Mouse (Mus musculus): ENCODE data around the gene Nlrc5. TPM values are rescaled to one million over a fixed set of nuclear protein-coding genes. Genes with fewer than 3 reads are reported as not detected.

The Nlrc5 gene
- 0.10 and 0.22 TPM in 2 replicates for polyA plus RNA-seq (2012; rRNA removed)
- polyA plus RNA-seq (2014; fragmentation: Nextera tagmentation; extraction: Ambion mirVana), result 0.09 and 0.18 TPM in 2 replicates

DNA sequence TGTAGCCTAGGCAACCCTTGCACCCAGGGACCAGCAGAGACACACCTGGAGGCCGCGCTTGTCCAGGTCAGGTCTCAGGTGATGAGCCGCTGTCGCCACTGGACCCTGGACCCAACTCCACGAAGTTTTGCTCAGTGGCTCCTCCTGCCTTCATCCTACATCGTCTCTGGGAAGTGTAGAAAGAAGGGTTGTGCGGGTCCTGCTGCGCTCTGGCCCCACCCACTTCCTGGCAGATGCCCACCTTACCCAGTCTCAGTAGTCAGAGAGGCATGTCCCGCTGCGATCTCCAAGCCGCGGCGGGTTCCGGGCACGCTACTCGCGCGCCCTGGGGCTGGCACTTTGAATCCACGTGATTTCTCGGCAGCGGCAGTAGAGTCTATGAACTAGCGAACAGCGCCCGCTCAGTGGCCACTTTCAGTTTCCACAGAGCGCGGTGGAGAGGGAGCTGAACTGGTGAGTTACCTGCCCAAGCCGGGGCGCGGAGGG, at the start of gene Nlrc5:
Gene Nlrc5 (plus strand): TSS at position 376 of the 486 bp plus-strand sequence.
- Histone ChIP-seq H3K27ac (no peak within 1 kb of the TSS), H3K36me3 (replicated peaks; ENCODE audit: control insufficient read depth, insufficient read depth, low read depth) (no peaks in the 10 kb centered on the region), H3K27me3 (ENCODE audit: control insufficient read depth, insufficient read depth, low read length) (peaks cover 3% of the 10 kb centered on the region), H3K4me3 (ENCODE audit: insufficient read depth in 1 of 2, low read depth in 2 of 2, low read length in 2 of 2) (peak within 1 kb of the TSS; percentile 15 to 45), H3K4me2 (ENCODE audit: low read depth) (peak within 1 kb of the TSS; percentile 45), H3K9ac (replicated peaks) (no peak within 1 kb of the TSS), H3K4me1 (replicated peaks; ENCODE audit: control insufficient read depth in 2 of 2, insufficient read depth in 2 of 2, low read length in 1 of 2) (no peaks in the 10 kb centered on the region), H3K9me3 (ENCODE audit: control insufficient read depth, low read length) (no peaks in the 10 kb centered on the region)
- 1% methylated on average over 29 of the region's 29 CpGs for WGBS (ENCODE audit: insufficient replicate concordance)
- TF ChIP-seq CTCF (IDR thresholded peaks at IDR 0.05; ENCODE audit: low read depth) (no peak), EP300 (IDR thresholded peaks at IDR 0.05; ENCODE audit: low read depth) (no peak)
- ATAC-seq (ENCODE audit: insufficient read depth) (no peak), DNase-seq (ENCODE audit: low read depth in 3 of 3, low spot score in 3 of 3) (peak in 1 of 3 experiments; percentile 9)

DNA sequence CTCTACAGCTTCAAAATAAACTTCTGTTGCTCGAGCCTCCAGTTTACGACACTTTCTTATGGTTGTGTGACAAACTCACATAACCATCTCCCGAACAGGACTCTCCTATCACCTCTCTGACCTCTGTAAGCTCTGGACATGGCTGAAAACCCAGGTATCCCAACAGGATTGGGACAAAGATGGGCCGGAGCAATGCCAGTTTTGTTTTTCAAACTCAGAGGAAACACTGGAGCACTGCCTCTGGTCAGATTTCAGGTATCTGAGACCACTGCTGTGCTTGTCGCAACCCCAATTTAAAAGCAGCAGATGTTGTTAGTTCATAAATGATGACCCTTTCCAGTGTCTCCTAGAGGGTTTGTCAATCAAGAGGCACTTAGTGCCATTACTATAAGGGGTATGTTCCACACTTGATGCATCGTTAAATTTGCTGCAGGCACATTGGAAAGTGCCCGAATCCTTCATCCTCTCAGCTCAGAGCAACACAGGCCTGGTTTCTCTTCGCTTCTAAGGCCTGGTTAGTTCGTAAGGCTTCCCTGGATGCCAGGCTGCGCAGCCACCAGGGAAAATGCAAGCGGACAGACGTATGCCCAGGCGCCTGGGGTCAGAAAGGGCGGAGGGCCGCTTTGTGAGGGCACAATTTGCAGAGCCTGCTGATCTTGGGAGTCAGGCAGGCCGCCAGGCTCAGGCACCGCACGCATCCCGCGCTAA, 48.5 kb upstream of the Nlrc5 start:
- peak overlapping the region; percentile 87 for H3K9ac ChIP-seq (replicated peaks)
- H3K4me3 ChIP-seq (ENCODE audit: insufficient read depth in 1 of 2, low read depth in 2 of 2, low read length in 2 of 2), result peak overlapping the region; percentile 65 to 94
- peak overlapping the region; percentile 57 for H3K27ac ChIP-seq
- TF ChIP-seq CTCF (IDR thresholded peaks at IDR 0.05; ENCODE audit: low read depth), result no peak
- TF ChIP-seq EP300 (IDR thresholded peaks at IDR 0.05; ENCODE audit: low read depth), result no peak
- 27% methylated on average over 20 of the region's 20 CpGs for WGBS (ENCODE audit: insufficient replicate concordance)
- H3K36me3 ChIP-seq (replicated peaks; ENCODE audit: control insufficient read depth, insufficient read depth, low read depth), result peaks cover 22% of the 10 kb centered on the region
- peaks cover 24 to 31% of the 10 kb centered on the region in 2 experiments for H3K4me1 ChIP-seq (replicated peaks; ENCODE audit: control insufficient read depth in 2 of 2, insufficient read depth in 2 of 2, low read length in 1 of 2)
- DNase-seq (ENCODE audit: low read depth in 3 of 3, low spot score in 3 of 3) (no peak), ATAC-seq (ENCODE audit: insufficient read depth) (peak; percentile 3; the same call in 1 of the 2 replicates)
- H3K9me3 ChIP-seq (ENCODE audit: control insufficient read depth, low read length), result no peaks in the 10 kb centered on the region
- no peaks in the 10 kb centered on the region for H3K27me3 ChIP-seq (ENCODE audit: control insufficient read depth, insufficient read depth, low read length)
- peak overlapping the region; percentile 99 for H3K4me2 ChIP-seq (ENCODE audit: low read depth)

DNA sequence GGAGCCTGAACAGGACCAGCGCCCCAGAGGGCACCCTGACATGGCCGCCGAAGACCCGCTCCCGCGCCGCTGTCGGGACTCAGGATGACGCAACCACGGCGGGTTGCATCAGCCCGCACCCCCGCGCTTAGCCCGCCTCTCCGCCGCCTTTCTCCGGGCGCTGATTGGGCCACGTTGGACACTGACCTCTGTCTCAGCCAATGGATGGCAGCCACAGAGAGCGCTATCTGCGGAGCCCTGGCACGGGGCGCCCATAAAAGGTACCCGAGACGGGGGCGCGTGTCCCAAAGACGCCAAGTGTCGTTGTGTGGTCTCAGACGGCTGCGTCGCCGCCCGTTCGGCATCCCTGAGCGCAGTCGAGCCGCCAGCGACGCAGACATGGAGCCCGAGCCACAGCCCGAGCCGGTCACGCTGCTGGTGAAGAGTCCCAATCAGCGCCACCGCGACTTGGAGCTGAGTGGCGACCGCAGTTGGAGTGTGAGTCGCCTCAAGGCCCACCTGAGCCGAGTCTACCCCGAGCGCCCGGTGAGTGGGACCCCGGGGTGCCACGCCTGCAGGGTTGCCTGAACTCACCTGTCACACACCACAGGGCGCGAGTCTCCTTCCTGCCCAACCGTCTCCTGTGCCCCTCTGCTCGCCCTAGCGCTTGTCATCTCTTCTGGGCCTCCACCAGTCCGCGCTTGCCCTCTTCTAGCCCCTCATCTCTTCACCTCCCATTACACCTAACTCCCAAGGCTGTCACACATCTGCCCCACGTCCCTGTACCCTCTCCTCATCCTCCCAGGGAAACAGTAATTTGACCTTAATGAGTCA, 47.7 kb upstream of the Nlrc5 start, which contains the start of gene Herpud1:
Gene Herpud1 (plus strand): TSS at position 225 of the 813 bp plus-strand sequence.
- ATAC-seq (ENCODE audit: insufficient read depth) (peak; percentile 94), DNase-seq (ENCODE audit: low read depth in 3 of 3, low spot score in 3 of 3) (peak; percentile 92 to 94 (median 93))
- no peaks in the 10 kb centered on the region for H3K27me3 ChIP-seq (ENCODE audit: control insufficient read depth, insufficient read depth, low read length)
- peak within 1 kb of the TSS; percentile 99 for H3K4me2 ChIP-seq (ENCODE audit: low read depth)
- H3K9me3 ChIP-seq (ENCODE audit: control insufficient read depth, low read length), result no peaks in the 10 kb centered on the region
- peak within 1 kb of the TSS; percentile 93 to 94 for H3K4me3 ChIP-seq (ENCODE audit: insufficient read depth in 1 of 2, low read depth in 2 of 2, low read length in 2 of 2)
- TF ChIP-seq EP300 (IDR thresholded peaks at IDR 0.05; ENCODE audit: low read depth) (peak; percentile 52; the same call in 1 of the 2 replicates), CTCF (IDR thresholded peaks at IDR 0.05; ENCODE audit: low read depth) (no peak)
- peaks cover 24 to 31% of the 10 kb centered on the region in 2 experiments for H3K4me1 ChIP-seq (replicated peaks; ENCODE audit: control insufficient read depth in 2 of 2, insufficient read depth in 2 of 2, low read length in 1 of 2)
- peaks cover 30% of the 10 kb centered on the region for H3K36me3 ChIP-seq (replicated peaks; ENCODE audit: control insufficient read depth, insufficient read depth, low read depth)
- peak within 1 kb of the TSS; percentile 94 for H3K27ac ChIP-seq
- peak within 1 kb of the TSS; percentile 87 for H3K9ac ChIP-seq (replicated peaks)
- WGBS (ENCODE audit: insufficient replicate concordance), result under 1% methylated on average over 65 of the region's 65 CpGs

DNA sequence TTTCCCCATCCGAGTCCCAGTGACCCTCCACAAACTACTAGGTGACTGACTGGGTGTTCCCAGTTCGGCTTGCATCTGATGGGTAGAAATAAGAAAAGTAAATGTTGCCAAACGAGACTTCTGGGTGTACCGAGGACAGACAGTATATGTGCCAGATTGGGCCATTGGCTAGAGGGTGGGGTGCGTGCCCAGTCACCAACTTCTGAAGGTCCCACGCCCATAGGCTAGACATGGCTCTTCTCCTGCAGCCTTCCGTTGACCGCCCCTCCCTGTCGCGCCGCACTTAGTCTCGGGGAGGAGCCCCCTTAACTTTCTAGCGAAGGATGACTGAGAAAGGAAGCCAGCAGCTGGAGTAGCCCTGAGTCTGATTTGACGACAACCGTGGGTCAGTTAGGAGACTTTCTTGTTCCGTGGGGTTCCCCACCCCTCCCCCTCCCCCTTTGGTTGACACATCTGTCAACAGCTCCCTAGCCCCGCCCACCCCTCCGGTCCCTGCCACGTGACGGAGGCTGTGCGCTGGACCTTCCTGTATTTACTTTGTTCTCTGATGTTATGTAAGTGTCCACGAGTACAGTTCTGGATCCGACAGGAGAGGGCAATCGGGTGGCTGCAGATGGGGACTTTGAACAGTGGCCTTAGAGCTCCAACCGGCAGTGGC, 47.0 kb upstream of the Nlrc5 start:
- TF ChIP-seq EP300 (IDR thresholded peaks at IDR 0.05; ENCODE audit: low read depth) (no peak), CTCF (IDR thresholded peaks at IDR 0.05; ENCODE audit: low read depth) (no peak)
- DNase-seq (ENCODE audit: low read depth in 3 of 3, low spot score in 3 of 3) (peak; percentile 76 to 79 (median 77)), ATAC-seq (ENCODE audit: insufficient read depth) (peak; percentile 81)
- peak overlapping the region; percentile 93 to 94 for H3K4me3 ChIP-seq (ENCODE audit: insufficient read depth in 1 of 2, low read depth in 2 of 2, low read length in 2 of 2)
- peak overlapping the region; percentile 94 for H3K27ac ChIP-seq
- peak overlapping the region; percentile 87 for H3K9ac ChIP-seq (replicated peaks)
- no peaks in the 10 kb centered on the region for H3K27me3 ChIP-seq (ENCODE audit: control insufficient read depth, insufficient read depth, low read length)
- WGBS (ENCODE audit: insufficient replicate concordance), result under 1% methylated on average over 25 of the region's 25 CpGs
- H3K9me3 ChIP-seq (ENCODE audit: control insufficient read depth, low read length), result no peaks in the 10 kb centered on the region
- peaks cover 37% of the 10 kb centered on the region for H3K36me3 ChIP-seq (replicated peaks; ENCODE audit: control insufficient read depth, insufficient read depth, low read depth)
- H3K4me2 ChIP-seq (ENCODE audit: low read depth), result peak overlapping the region; percentile 99
- peaks cover 24 to 31% of the 10 kb centered on the region in 2 experiments for H3K4me1 ChIP-seq (replicated peaks; ENCODE audit: control insufficient read depth in 2 of 2, insufficient read depth in 2 of 2, low read length in 1 of 2)
